Mouse (Mus musculus) midbrain, embryonic 16.5 days (tissue): ENCODE results near the gene Ctnna3. TPM values are rescaled to one million over a fixed set of nuclear protein-coding genes. Genes with fewer than 3 reads are reported as not detected.
"Not testable (repeated sequence)": the region's sequence is repeated elsewhere in the genome, so short reads cannot be mapped to it uniquely, and the experiment has no call there.

ENCODE experiments used
- ATAC-seq: fragments of 200-750 bp; cut with Nextera tagmentation; 2 replicates; pipeline ENCODE4 v1.8.0; 2017; ENCODE audit warnings: moderate TSS enrichment
- H3K27ac ChIP-seq: fragments of 300-500 bp; sonication (generic); 2 replicates; pipeline ENCODE4 v1.5.1; 2014; ENCODE audit warnings: mild to moderate bottlenecking, low read length, mixed read lengths
- H3K27me3 ChIP-seq: fragments of 300-500 bp; sonication (generic); 2 replicates; pipeline ENCODE4 v1.6.1; 2014; ENCODE audit warnings: low read depth, low read length, mixed read lengths; ENCODE audit not compliant: control insufficient read depth, insufficient read depth
- H3K36me3 ChIP-seq: fragments of 300-500 bp; sonication (generic); 2 replicates; pipeline ENCODE4 v1.6.1; 2014; ENCODE audit warnings: mild to moderate bottlenecking, low read length, moderate library complexity, mixed read lengths; ENCODE audit not compliant: control insufficient read depth, insufficient read depth
- H3K4me1 ChIP-seq: fragments of 300-500 bp; sonication (generic); 2 replicates; pipeline ENCODE4 v1.6.1; 2014; ENCODE audit warnings: mild to moderate bottlenecking, low read length, mixed read lengths; ENCODE audit not compliant: control insufficient read depth, insufficient read depth
- H3K4me2 ChIP-seq: fragments of 300-500 bp; sonication (generic); 2 replicates; pipeline ENCODE4 v1.6.1; 2014; ENCODE audit warnings: mild to moderate bottlenecking, low read length, mixed read lengths
- H3K4me3 ChIP-seq: fragments of 300-500 bp; sonication (generic); 2 replicates; pipeline ENCODE4 v1.5.1; 2014; ENCODE audit warnings: low read depth, mild to moderate bottlenecking, low read length, moderate library complexity, mixed read lengths
- H3K9ac ChIP-seq: fragments of 300-500 bp; sonication (generic); 2 replicates; pipeline ENCODE4 v1.6.1; 2014; ENCODE audit warnings: low read depth, low read length, mixed read lengths
- H3K9me3 ChIP-seq: fragments of 300-500 bp; sonication (generic); replicated peaks from 2 replicates; pipeline ENCODE4 v1.6.1; 2014; ENCODE audit warnings: mild to moderate bottlenecking, low read length, mixed read lengths; ENCODE audit not compliant: control insufficient read depth, poor library complexity, severe bottlenecking
- WGBS: fragments of 180-500 bp; shearing (Covaris S2); extraction: QIAGEN DNeasy Blood & Tissue Kit; methylation state at CpG from one replicate; pipeline ENCODE4 v1.1.7; 2014; 5-methylcytosine and 5-hydroxymethylcytosine counted together
- polyA plus RNA-seq: library from polyadenylated mRNA; unstranded; fragments of >200 nt; fragmentation: Nextera tagmentation; extraction: Ambion mirVana; gene quantifications from 2 replicates; pipeline ENCODE4 v1.2.1, GENCODE M21; 2015

The Ctnna3 gene
- polyA plus RNA-seq, 1 experiment from 2014 or later = 0.98 TPM

GRCm38 (mm10) chr10:63431221-63431736 lies 1.4 kb downstream of the Ctnna3 start:
- H3K4me1 ChIP-seq = peaks cover 4% of the 10 kb centered on the region; the same call in 1 of the 2 replicates
- no peak overlapping the region for H3K4me2 ChIP-seq
- H3K27me3 ChIP-seq = no peaks in the 10 kb centered on the region
- WGBS = 93% methylated on average over 7 of the region's 7 CpGs
- no peaks in the 10 kb centered on the region for H3K36me3 ChIP-seq
- no peaks in the 10 kb centered on the region for H3K9me3 ChIP-seq
- H3K27ac ChIP-seq = no peak overlapping the region
- no peak for ATAC-seq
- no peak overlapping the region for H3K4me3 ChIP-seq
- no peak overlapping the region for H3K9ac ChIP-seq

GRCm38 (mm10) chr10:63432099-63432498 lies 2.2 kb downstream of the Ctnna3 start:
- WGBS = 91% methylated on average over 8 of the region's 8 CpGs
- no peaks in the 10 kb centered on the region for H3K36me3 ChIP-seq
- no peak overlapping the region for H3K4me3 ChIP-seq
- no peak overlapping the region for H3K27ac ChIP-seq
- no peaks in the 10 kb centered on the region for H3K27me3 ChIP-seq
- no peak for ATAC-seq
- no peaks in the 10 kb centered on the region for H3K9me3 ChIP-seq
- no peak overlapping the region for H3K9ac ChIP-seq
- no peak overlapping the region for H3K4me2 ChIP-seq
- H3K4me1 ChIP-seq = peaks cover 4% of the 10 kb centered on the region; the same call in 1 of the 2 replicates

GRCm38 (mm10) chr10:63432887-63433286 lies 3.0 kb downstream of the Ctnna3 start:
- no peak for ATAC-seq
- Histone ChIP-seq H3K4me1 (peaks cover 4% of the 10 kb centered on the region; the same call in 1 of the 2 replicates), H3K9ac (no peak overlapping the region), H3K27me3 (no peaks in the 10 kb centered on the region), H3K27ac (no peak overlapping the region), H3K4me3 (no peak overlapping the region), H3K9me3 (no peaks in the 10 kb centered on the region), H3K36me3 (no peaks in the 10 kb centered on the region), H3K4me2 (no peak overlapping the region)
- 94% methylated on average over 2 of the region's 2 CpGs for WGBS

GRCm38 (mm10) chr10:63438736-63439262 lies 8.9 kb downstream of the Ctnna3 start:
- no peaks in the 10 kb centered on the region for H3K9me3 ChIP-seq
- H3K4me2 ChIP-seq = no peak overlapping the region
- no peak overlapping the region for H3K4me3 ChIP-seq
- no peak overlapping the region for H3K9ac ChIP-seq
- H3K36me3 ChIP-seq = no peaks in the 10 kb centered on the region
- H3K4me1 ChIP-seq = no peaks in the 10 kb centered on the region
- H3K27ac ChIP-seq = no peak overlapping the region
- ATAC-seq = no peak
- no peaks in the 10 kb centered on the region for H3K27me3 ChIP-seq

GRCm38 (mm10) chr10:63439694-63440228 lies 9.9 kb downstream of the Ctnna3 start:
- no peaks in the 10 kb centered on the region for H3K27me3 ChIP-seq
- H3K9me3 ChIP-seq = no peaks in the 10 kb centered on the region
- H3K4me3 ChIP-seq = no peak overlapping the region
- H3K4me2 ChIP-seq = no peak overlapping the region
- H3K36me3 ChIP-seq = no peaks in the 10 kb centered on the region
- no peak overlapping the region for H3K9ac ChIP-seq
- no peak overlapping the region for H3K27ac ChIP-seq
- H3K4me1 ChIP-seq = no peaks in the 10 kb centered on the region
- WGBS = 77% methylated on average over 7 of the region's 7 CpGs
- no peak for ATAC-seq

- not testable (repeated sequence) for H3K4me2 ChIP-seq, H3K36me3 ChIP-seq, H3K9ac ChIP-seq, H3K27ac ChIP-seq, H3K27me3 ChIP-seq, ATAC-seq, H3K4me3 ChIP-seq, H3K9me3 ChIP-seq, H3K4me1 ChIP-seq
- 88% methylated on average over 13 of the region's 13 CpGs for WGBS
Observed at GRCm38 (mm10) chr10:63444602-63445387, 14.9 kb downstream of the Ctnna3 start.

GRCm38 (mm10) chr10:63453926-63454325 lies 24.0 kb downstream of the Ctnna3 start:
- Histone ChIP-seq H3K36me3 (no peaks in the 10 kb centered on the region), H3K4me1 (no peaks in the 10 kb centered on the region), H3K27ac (no peak overlapping the region), H3K9ac (no peak overlapping the region), H3K27me3 (no peaks in the 10 kb centered on the region), H3K9me3 (no peaks in the 10 kb centered on the region), H3K4me3 (no peak overlapping the region), H3K4me2 (no peak overlapping the region)
- no peak for ATAC-seq
- WGBS = 96% methylated on average over 4 of the region's 4 CpGs

GRCm38 (mm10) chr10:63455110-63455878 lies 25.4 kb downstream of the Ctnna3 start:
- Histone ChIP-seq H3K9me3 (no peaks in the 10 kb centered on the region), H3K4me3 (no peak overlapping the region), H3K27me3 (no peaks in the 10 kb centered on the region), H3K9ac (no peak overlapping the region), H3K4me2 (no peak overlapping the region), H3K4me1 (no peaks in the 10 kb centered on the region), H3K27ac (no peak overlapping the region), H3K36me3 (no peaks in the 10 kb centered on the region)
- WGBS = 30% methylated on average over 8 of the region's 8 CpGs
- peak; percentile 76 for ATAC-seq
